Mouse (Mus musculus): ENCODE measurements around the gene Tgfbr3. TPM values are rescaled to one million over a fixed set of nuclear protein-coding genes. Genes with fewer than 3 reads are reported as not detected.

The Tgfbr3 gene
- polyA plus RNA-seq (2012; ENCODE audit: low replicate concordance), result 3.6 and 9.9 TPM in 2 replicates

GRCm38 (mm10) chr5:107289234-107289764 lies at the start of gene Tgfbr3:
Gene Tgfbr3 (minus strand): TSS chr5:107289629.

DNA sequence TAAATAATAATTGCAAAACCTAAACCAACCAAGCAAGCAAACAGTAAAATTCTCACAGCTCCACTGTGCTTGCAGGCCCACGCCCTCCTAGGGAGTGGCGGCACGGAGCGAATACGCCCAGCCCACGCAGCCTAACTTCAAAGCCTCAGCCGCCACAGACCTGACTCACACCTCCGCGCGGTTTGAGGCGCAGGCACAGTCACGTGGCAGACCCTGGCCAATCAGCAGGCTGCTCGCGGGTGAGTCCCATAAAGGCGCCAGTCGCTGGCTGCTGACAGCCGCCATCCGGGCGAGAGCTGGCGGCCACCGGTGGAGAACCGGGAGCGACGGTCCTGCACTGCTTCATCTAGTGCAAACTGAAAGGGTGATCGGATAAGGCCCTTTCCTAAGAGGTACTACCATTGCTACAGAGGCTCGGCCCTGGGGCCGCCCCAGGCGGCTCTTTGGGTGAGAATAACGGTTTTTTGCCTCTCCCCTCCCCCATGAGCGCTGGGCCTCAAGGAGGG lies 41.5 kb upstream of the Tgfbr3 start, which contains the start of gene Brdt:
Gene Brdt, plus strand, starts transcription at position 244 of the 506 bp plus-strand sequence.

Other genes starting within 250 kb of the Tgfbr3 start
- 0.11 and 0.23 TPM in 2 replicates for gene Brdt, start 41.5 kb upstream of the Tgfbr3 start, polyA plus RNA-seq (2012; ENCODE audit: low replicate concordance)
- gene Ephx4, start 113.1 kb upstream of the Tgfbr3 start, polyA plus RNA-seq (2012; ENCODE audit: low replicate concordance), result 0.25 TPM in 1 of 2 replicates, not detected in the other
- not detected in 2 replicates for gene Lpcat2b, start 141.9 kb upstream of the Tgfbr3 start, polyA plus RNA-seq (2012; ENCODE audit: low replicate concordance)
- 1.5 and 1.8 TPM in 2 replicates for gene Btbd8, start 148.4 kb upstream of the Tgfbr3 start, polyA plus RNA-seq (2012; ENCODE audit: low replicate concordance)
- gene Gm42669, start 218.0 kb upstream of the Tgfbr3 start, polyA plus RNA-seq (2012; ENCODE audit: low replicate concordance), result 0.06 TPM in 1 of 2 replicates, not detected in the other
- not detected in 2 replicates for gene 1700028K03Rik, start 245.1 kb upstream of the Tgfbr3 start, polyA plus RNA-seq (2012; ENCODE audit: low replicate concordance)